ENCODE assay signal across 24 mouse cellular contexts in genomic region chr4:126512308-126513066, GRCm38 (mm10). TPM values are rescaled to one million over a fixed set of nuclear protein-coding genes. Genes with fewer than 3 reads are reported as not detected.
DNase-seq lines count a peak whose midpoint lies in the region; ATAC-seq and TF ChIP-seq lines count a peak whose summit lies in the region.
"Had no signal": no experiment of that assay in that cellular context is flagged by ENCODE, and none has a peak within 500 bp of the region (broad histone marks: within the 10 kb centered on the region; RNA-seq: fewer than 3 reads in every experiment).

No protein-coding gene starts in this region.

- WGBS in lung, adult 2 months = 67% methylated on average over 6 of the region's 6 CpGs
- WGBS in lung, embryonic 16.5 days = 51% methylated on average over 6 of the region's 6 CpGs

- no peak overlapping the region for H3K9ac ChIP-seq in lung, embryonic 16.5 days (ENCODE audit: low read length)
- H3K9ac ChIP-seq: forebrain, embryonic 15.5 days; heart, embryonic 12.5 days; heart, embryonic 15.5 days; hindbrain, embryonic 13.5 days had no signal

- peak; percentile 94 for ATAC-seq in lung, embryonic 16.5 days (ENCODE audit: low read depth)
- ATAC-seq: CD4-positive, CD25-positive, alpha-beta regulatory T cell, adult 4 months; forebrain, embryonic 15.5 days; hindbrain, embryonic 16.5 days had no signal

- TF ChIP-seq POLR2A in lung, adult 2 months (IDR thresholded peaks at IDR 0.05; ENCODE audit: borderline replicate concordance, extremely low read depth, low read depth, low read length) = no peak

- no peaks in the 10 kb centered on the region for H3K27me3 ChIP-seq in lung, embryonic 16.5 days (ENCODE audit: control insufficient read depth, insufficient read depth, low read depth, low read length)
- H3K27me3 ChIP-seq: forebrain, embryonic 15.5 days; heart, embryonic 12.5 days; heart, embryonic 15.5 days; hindbrain, embryonic 13.5 days had no signal

- peak; percentile 77 to 83 for DNase-seq in lung, adult 18-20 months
- no peak for DNase-seq in lung, adult 2 months
- peak; percentile 45 for DNase-seq in lung, postnatal 14 days
- DNase-seq in lung, postnatal 4 days = peak; percentile 46 to 67
- no peak for DNase-seq in spleen, postnatal 36 days (ENCODE audit: low spot score in 2 of 2)
- DNase-seq in urinary bladder, adult 2 months (ENCODE audit: low spot score) = no peak
- no peak for DNase-seq in frontal cortex, postnatal 36 days (ENCODE audit: low spot score in 2 of 2)
- DNase-seq: adrenal gland, adult 2 months; adrenal gland, postnatal 14 days; cerebellum, adult 11-12 months; cerebellum, adult 8-10 months; cerebellum, postnatal 14 days; gastrocnemius, postnatal 10 days; gastrocnemius, postnatal 36 days; heart, postnatal 10 days; heart, postnatal 36 days had no signal

- H3K9me3 ChIP-seq in lung, embryonic 16.5 days (ENCODE audit: control insufficient read depth, low read length) = no peaks in the 10 kb centered on the region
- H3K9me3 ChIP-seq: forebrain, embryonic 15.5 days; heart, embryonic 12.5 days; heart, embryonic 15.5 days; hindbrain, embryonic 10.5 days; hindbrain, embryonic 13.5 days had no signal

- H3K4me2 ChIP-seq in lung, embryonic 16.5 days (ENCODE audit: low read depth, low read length) = no peak overlapping the region
- H3K4me2 ChIP-seq: forebrain, embryonic 15.5 days; heart, embryonic 12.5 days; heart, embryonic 15.5 days; hindbrain, embryonic 13.5 days had no signal

- H3K4me3 ChIP-seq in lung, adult 2 months (replicated peaks; ENCODE audit: extremely low read depth, low read depth, low read length) = no peak overlapping the region
- no peak overlapping the region for H3K4me3 ChIP-seq in lung, embryonic 16.5 days (ENCODE audit: low read length)
- H3K4me3 ChIP-seq: forebrain, embryonic 15.5 days; heart, embryonic 12.5 days; heart, embryonic 15.5 days; hindbrain, embryonic 10.5 days; hindbrain, embryonic 13.5 days had no signal

- no peaks in the 10 kb centered on the region; the same call in 1 of the 2 replicates for H3K36me3 ChIP-seq in lung, embryonic 16.5 days (ENCODE audit: control insufficient read depth, insufficient read depth, low read length)

- H3K4me1 ChIP-seq in lung, adult 2 months (ENCODE audit: control insufficient read depth, insufficient read depth, low read length) = 0 out of 2 replicates have a peak, but pooled peaks cover 5% of the 10 kb centered on the region
- no peaks in the 10 kb centered on the region for H3K4me1 ChIP-seq in lung, embryonic 16.5 days (replicated peaks; ENCODE audit: control insufficient read depth, insufficient read depth, low read length)
- H3K4me1 ChIP-seq: forebrain, embryonic 15.5 days; heart, embryonic 12.5 days; heart, embryonic 15.5 days; hindbrain, embryonic 13.5 days had no signal

- peak overlapping the region; percentile 92 for H3K27ac ChIP-seq in lung, embryonic 16.5 days (ENCODE audit: low read length)
- H3K27ac ChIP-seq: forebrain, embryonic 15.5 days; heart, embryonic 15.5 days; hindbrain, embryonic 10.5 days; hindbrain, embryonic 13.5 days had no signal

- no peak for TF ChIP-seq CTCF in lung, adult 2 months (IDR thresholded peaks at IDR 0.05; ENCODE audit: insufficient read depth, low read length)

RNA-seq across cellular contexts. Expression of gene Ago4, which starts 20.8 kb away (rescaled TPM):
- 2.9 and 4.2 TPM in 2 replicates for polyA plus RNA-seq in lung, adult 2 months (2012; rRNA removed)
- 3.8 and 4.0 TPM in 2 replicates for polyA plus RNA-seq in lung, embryonic 16.5 days (2015; fragmentation: Nextera tagmentation; extraction: Ambion mirVana)
- polyA plus RNA-seq in urinary bladder, adult 2 months (2012; rRNA removed) = 4.8 and 5.3 TPM in 2 replicates

RNA-seq across cellular contexts. Expression of gene Ago1, which starts 44.1 kb away (rescaled TPM):
- 28.5 and 35.0 TPM in 2 replicates for polyA plus RNA-seq in lung, adult 2 months (2012; rRNA removed)
- polyA plus RNA-seq in lung, embryonic 16.5 days (2015; fragmentation: Nextera tagmentation; extraction: Ambion mirVana) = 6.3 and 6.4 TPM in 2 replicates
- 13.2 and 21.9 TPM in 2 replicates for polyA plus RNA-seq in urinary bladder, adult 2 months (2012; rRNA removed)

RNA-seq across cellular contexts. Expression of gene Clspn, which starts 44.2 kb away (rescaled TPM):
- polyA plus RNA-seq in lung, adult 2 months (2012; rRNA removed) = 0.12 and 0.44 TPM in 2 replicates
- 37.5 and 41.3 TPM in 2 replicates for polyA plus RNA-seq in lung, embryonic 16.5 days (2015; fragmentation: Nextera tagmentation; extraction: Ambion mirVana)
- 0.74 and 0.81 TPM in 2 replicates for polyA plus RNA-seq in urinary bladder, adult 2 months (2012; rRNA removed)

Comparison
In these comparisons a context has a peak if more than half of its experiments do, and no peak if none do; other contexts are left out.
1. DNase-seq: peak in lung, adult 18-20 months (2 of 2), lung, postnatal 14 days (single experiment) and lung, postnatal 4 days (2 of 2); none in lung, adult 2 months (single experiment), spleen, postnatal 36 days (0 of 2), urinary bladder, adult 2 months (single experiment) and frontal cortex, postnatal 36 days (0 of 2).
2. RNA of gene Clspn, which starts 44.2 kb away (polyA plus RNA-seq): 37.5 to 41.3 TPM in lung, embryonic 16.5 days; 0.74 to 0.81 TPM in urinary bladder, adult 2 months and 0.12 to 0.44 TPM in lung, adult 2 months; every median in the first group is over 10 times any median in the second.